ENCODE assay signal across 9 mouse cellular contexts in the genomic region with DNA sequence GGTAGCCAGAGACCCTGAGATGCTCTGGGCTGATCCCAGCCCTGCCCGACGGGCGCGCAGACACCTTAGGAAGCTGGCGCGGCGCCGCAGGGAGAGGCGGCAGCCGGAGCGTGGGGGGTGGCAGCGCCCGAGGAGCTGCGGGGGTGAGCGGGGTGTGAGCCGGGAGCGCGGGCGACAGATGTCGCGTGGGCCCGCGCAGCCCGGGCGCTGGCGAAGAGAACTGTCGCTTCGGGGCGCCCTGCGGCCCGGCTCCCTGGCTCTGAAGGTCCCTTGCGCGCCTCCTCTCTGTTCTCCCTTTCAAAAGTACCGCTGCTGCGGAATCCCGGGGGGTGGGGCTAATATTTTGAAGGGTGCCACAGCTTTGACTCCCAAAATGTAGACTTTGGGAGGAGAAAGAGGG. TPM values are rescaled to one million over a fixed set of nuclear protein-coding genes. Genes with fewer than 3 reads are reported as not detected.
DNase-seq lines count a peak whose midpoint lies in the region; ATAC-seq lines count a peak whose summit lies in the region.
"Had no signal": no experiment of that assay in that cellular context is flagged by ENCODE, and none has a peak within 500 bp of the region (broad histone marks: within the 10 kb centered on the region; RNA-seq: fewer than 3 reads in every experiment).

No protein-coding gene starts in this region.

- H3K4me3 ChIP-seq in neural tube, embryonic 13.5 days, result peak overlapping the region; percentile 55

- ATAC-seq in neural tube, embryonic 13.5 days (ENCODE audit: low read depth), result no peak

- H3K36me3 ChIP-seq in neural tube, embryonic 13.5 days, result no peaks in the 10 kb centered on the region

- peak; percentile 8 to 19 for DNase-seq in adrenal gland, postnatal 36 days
- no peak for DNase-seq in adrenal gland, adult 8-10 months
- DNase-seq in retina, postnatal 1 day, result peak; percentile 38
- DNase-seq in retina, embryonic 14.5 days (ENCODE audit: low spot score), result no peak
- peak; percentile 16 to 69 for DNase-seq in left cerebral cortex, adult 8-10 months (ENCODE audit: low spot score in 2 of 2)
- DNase-seq in gastrocnemius, postnatal 10 days, result no peak
- DNase-seq in adrenal gland, adult 2 months, result no peak

- 0 out of 2 replicates have a peak, but pooled peaks cover 5% of the 10 kb centered on the region for H3K9me3 ChIP-seq in neural tube, embryonic 13.5 days

- peaks cover 83% of the 10 kb centered on the region for H3K27me3 ChIP-seq in neural tube, embryonic 13.5 days

- H3K9ac ChIP-seq in neural tube, embryonic 13.5 days, result peak overlapping the region; percentile 50

- H3K4me1 ChIP-seq in neural tube, embryonic 13.5 days (replicated peaks), result peaks cover 47% of the 10 kb centered on the region

- under 1% methylated on average over 31 of the region's 36 CpGs for WGBS in neural tube, embryonic 13.5 days

- peak overlapping the region; percentile 94 for H3K4me2 ChIP-seq in neural tube, embryonic 13.5 days

- H3K27ac ChIP-seq in neural tube, embryonic 13.5 days (replicated peaks), result no peak overlapping the region

RNA-seq across cellular contexts. Expression of gene Hrk, which starts 7.2 kb away (rescaled TPM):
- total RNA-seq in adrenal gland, postnatal 36 days (2021), result under 1 TPM in 1 of 2 experiments, not detected in 1; 0.07 TPM
- total RNA-seq in adrenal gland, adult 8-10 months (2022), result under 1 TPM; 0.06 to 0.09 (median 0.08) TPM
- 10 to 100 TPM; 20.5 to 24.4 (median 22.5) TPM for total RNA-seq in left cerebral cortex, adult 8-10 months (2022)
- polyA plus RNA-seq in neural tube, embryonic 13.5 days (2015; fragmentation: Nextera tagmentation; extraction: Ambion mirVana), result 3.3 and 3.4 TPM in 2 replicates
- total RNA-seq in gastrocnemius, postnatal 10 days (2021), result under 1 TPM in 1 of 2 experiments, not detected in 1; 0.12 TPM
- not detected for total RNA-seq in adrenal gland, adult 2 months (2021)
- polyA plus RNA-seq in adrenal gland, adult 2 months (2012; rRNA removed), result not detected in 2 replicates
- total RNA-seq: common myeloid progenitor, adult 5-6 weeks had no signal

RNA-seq across cellular contexts. Expression of gene Fbxw8, which starts 16.4 kb away (rescaled TPM):
- total RNA-seq in adrenal gland, postnatal 36 days (2021), result 10 to 100 TPM; 45.1 to 51.4 TPM
- 10 to 100 TPM; 47.0 to 57.6 (median 51.7) TPM for total RNA-seq in adrenal gland, adult 8-10 months (2022)
- total RNA-seq in left cerebral cortex, adult 8-10 months (2022), result 10 to 100 TPM; 30.5 to 33.5 (median 31.6) TPM
- 25.1 and 25.5 TPM in 2 replicates for polyA plus RNA-seq in neural tube, embryonic 13.5 days (2015; fragmentation: Nextera tagmentation; extraction: Ambion mirVana)
- total RNA-seq in gastrocnemius, postnatal 10 days (2021), result 10 to 100 TPM; 32.8 to 33.5 TPM
- total RNA-seq in adrenal gland, adult 2 months (2021), result 10 to 100 TPM; 36.0 to 50.1 TPM
- polyA plus RNA-seq in adrenal gland, adult 2 months (2012; rRNA removed), result 51.8 and 54.6 TPM in 2 replicates

Comparison
In these comparisons a context has a peak if more than half of its experiments do, and no peak if none do; other contexts are left out.
1. DNase-seq: peak in adrenal gland, postnatal 36 days (2 of 2), retina, postnatal 1 day (single experiment) and left cerebral cortex, adult 8-10 months (2 of 2); none in adrenal gland, adult 8-10 months (single experiment), retina, embryonic 14.5 days (single experiment), gastrocnemius, postnatal 10 days (single experiment) and adrenal gland, adult 2 months (single experiment).
2. RNA of gene Hrk, which starts 7.2 kb away (total RNA-seq): 20.5 to 24.4 TPM in left cerebral cortex, adult 8-10 months; not detected in adrenal gland, adult 2 months, 0.12 TPM in gastrocnemius, postnatal 10 days, 0.06 to 0.09 TPM in adrenal gland, adult 8-10 months and 0.07 TPM in adrenal gland, postnatal 36 days; every median in the first group is over 10 times any median in the second.